Mouse (Mus musculus) heart, postnatal 0 days (tissue): ENCODE measurements around the gene Lrrc25.

Experiments used
- CTCF ChIP-seq: IDR thresholded peaks from 2 replicates; pipeline ENCODE4 v1.5.1; 2016; ENCODE audit warnings: antibody characterized with exemption, control low read depth, low read depth
- EP300 ChIP-seq: IDR thresholded peaks from 2 replicates; pipeline ENCODE4 v1.6.1; 2016; ENCODE audit warnings: antibody characterized with exemption, low read depth

GRCm38 (mm10) chr8:70593961-70594609, 21.9 kb upstream of the Lrrc25 start, which contains the start of gene Isyna1:
- no peak for TF ChIP-seq CTCF
- TF ChIP-seq EP300 = no peak
